Mouse (Mus musculus) ES-Bruce4 (cell line): ENCODE measurements around the gene Dusp16. TPM values are rescaled to one million over a fixed set of nuclear protein-coding genes. Genes with fewer than 3 reads are reported as not detected.

Source experiments
- H3K27ac ChIP-seq: 2 replicates; pipeline ENCODE4 v1.5.1; 2012; ENCODE audit warnings: low read length, inconsistent platforms; ENCODE audit not compliant: insufficient read depth
- H3K27me3 ChIP-seq: 2 replicates; pipeline ENCODE4 v1.6.1; 2012; ENCODE audit warnings: mild to moderate bottlenecking, low read length, inconsistent platforms; ENCODE audit not compliant: control insufficient read depth, poor library complexity, insufficient read depth, severe bottlenecking
- H3K36me3 ChIP-seq: 2 replicates; pipeline ENCODE4 v1.6.1; 2012; ENCODE audit warnings: inconsistent platforms, mild to moderate bottlenecking, low read length, moderate library complexity; ENCODE audit not compliant: control insufficient read depth, poor library complexity, insufficient read depth, severe bottlenecking
- H3K4me1 ChIP-seq: one replicate; pipeline ENCODE4 v1.8.1; 2011; ENCODE audit warnings: low read length; ENCODE audit not compliant: control insufficient read depth, insufficient read depth
- H3K4me3 ChIP-seq: 2 replicates; pipeline ENCODE4 v1.5.1; 2011; ENCODE audit warnings: low read depth, mild to moderate bottlenecking, low read length
- H3K9ac ChIP-seq: 2 replicates; pipeline ENCODE4 v1.6.1; 2012; ENCODE audit warnings: low read depth, mild to moderate bottlenecking, inconsistent platforms; ENCODE audit not compliant: poor library complexity, severe bottlenecking
- H3K9me3 ChIP-seq: replicated peaks from 2 replicates; pipeline ENCODE4 v1.6.1; 2012; ENCODE audit warnings: mild to moderate bottlenecking, low read length, inconsistent platforms; ENCODE audit not compliant: control insufficient read depth, poor library complexity, insufficient read depth, severe bottlenecking
- CTCF ChIP-seq: IDR thresholded peaks from one replicate; pipeline ENCODE4 v1.8.1; 2011; ENCODE audit warnings: low read depth, low read length
- EP300 ChIP-seq: IDR thresholded peaks from 2 replicates; pipeline ENCODE4 v1.6.1; 2011; ENCODE audit warnings: low read depth, low read length; ENCODE audit not compliant: insufficient read depth
- POLR2A ChIP-seq: IDR thresholded peaks from one replicate; pipeline ENCODE4 v1.8.1; 2011; ENCODE audit warnings: low read length; ENCODE audit not compliant: insufficient read depth
- polyA plus RNA-seq: library from polyadenylated mRNA; stranded (reverse); fragments of >200 nt; gene quantifications from 2 replicates; pipeline ENCODE4 v1.2.4, GENCODE M21; 2011; ENCODE audit warnings: low read depth; ENCODE audit not compliant: missing spikeins, insufficient read depth, insufficient read length

The Dusp16 gene
- polyA plus RNA-seq = 35.6 and 43.9 TPM in 2 replicates

- Histone ChIP-seq H3K4me1 (peaks cover 2% of the 10 kb centered on the region), H3K9me3 (no peaks in the 10 kb centered on the region), H3K9ac (peak within 1 kb of the TSS; percentile 99), H3K4me3 (peak within 1 kb of the TSS; percentile 85), H3K36me3 (no peaks in the 10 kb centered on the region), H3K27ac (0 out of 2 replicates have a peak within 1 kb of the TSS, but pooled peaks have one; percentile 18), H3K27me3 (no peaks in the 10 kb centered on the region; the same call in 1 of the 2 replicates)
- no peak for TF ChIP-seq CTCF
- TF ChIP-seq EP300 = no peak
- TF ChIP-seq POLR2A = no peak
Observed at GRCm38 (mm10) chr6:134792141-134793045, at the start of gene Dusp16. Dusp16 (minus strand) TSS chr6:134792625.

GRCm38 (mm10) chr6:134840346-134840745 lies 47.9 kb upstream of the Dusp16 start:
- Histone ChIP-seq H3K9ac (no peak overlapping the region), H3K36me3 (no peaks in the 10 kb centered on the region), H3K9me3 (no peaks in the 10 kb centered on the region), H3K4me1 (no peaks in the 10 kb centered on the region), H3K4me3 (no peak overlapping the region), H3K27me3 (no peaks in the 10 kb centered on the region), H3K27ac (no peak overlapping the region)
- TF ChIP-seq EP300 (no peak), POLR2A (no peak), CTCF (no peak)

- Histone ChIP-seq H3K4me3 (no peak overlapping the region), H3K27ac (no peak overlapping the region), H3K27me3 (no peaks in the 10 kb centered on the region), H3K9me3 (no peaks in the 10 kb centered on the region), H3K9ac (no peak overlapping the region), H3K4me1 (no peaks in the 10 kb centered on the region), H3K36me3 (no peaks in the 10 kb centered on the region)
- TF ChIP-seq POLR2A (no peak), EP300 (no peak), CTCF (no peak)
Observed at GRCm38 (mm10) chr6:134838111-134838510, 45.7 kb upstream of the Dusp16 start.

GRCm38 (mm10) chr6:134834585-134835251 lies 42.3 kb upstream of the Dusp16 start:
- H3K27me3 ChIP-seq = no peaks in the 10 kb centered on the region
- H3K4me3 ChIP-seq = no peak overlapping the region
- no peaks in the 10 kb centered on the region for H3K4me1 ChIP-seq
- H3K36me3 ChIP-seq = no peaks in the 10 kb centered on the region
- no peak overlapping the region for H3K9ac ChIP-seq
- no peak overlapping the region for H3K27ac ChIP-seq
- no peaks in the 10 kb centered on the region for H3K9me3 ChIP-seq
- TF ChIP-seq POLR2A (no peak), EP300 (no peak), CTCF (no peak)

- H3K36me3 ChIP-seq = no peaks in the 10 kb centered on the region
- H3K9me3 ChIP-seq = no peaks in the 10 kb centered on the region
- H3K4me3 ChIP-seq = peak overlapping the region; percentile 63
- H3K27me3 ChIP-seq = no peaks in the 10 kb centered on the region
- H3K4me1 ChIP-seq = no peaks in the 10 kb centered on the region
- no peak for TF ChIP-seq CTCF
- no peak for TF ChIP-seq POLR2A
- TF ChIP-seq EP300 = no peak
- no peak overlapping the region for H3K27ac ChIP-seq
- peak overlapping the region; percentile 35 for H3K9ac ChIP-seq
Observed at GRCm38 (mm10) chr6:134830776-134831175, 38.4 kb upstream of the Dusp16 start.
